Mouse (Mus musculus) brain, embryonic 14.5 days (tissue): Measurements from ENCODE around the gene Stom. TPM values are rescaled to one million over a fixed set of nuclear protein-coding genes. Genes with fewer than 3 reads are reported as not detected.

Source experiments
- DNase-seq: peaks from one replicate; pipeline ENCODE4 v3.0.0-alpha.2; 2011; ENCODE audit warnings: low read depth
- CTCF ChIP-seq: fragments of 200-500 bp; IDR thresholded peaks from 2 replicates; pipeline ENCODE4 v1.5.1; 2012; ENCODE audit warnings: inconsistent platforms, mild to moderate bottlenecking, moderate library complexity, borderline replicate concordance; ENCODE audit not compliant: insufficient read depth, insufficient read length; ENCODE audit errors: extremely low read depth
- POLR2A ChIP-seq: fragments of 200-500 bp; IDR thresholded peaks from 2 replicates; pipeline ENCODE4 v1.6.1; 2012; ENCODE audit warnings: mild to moderate bottlenecking, inconsistent platforms, borderline replicate concordance; ENCODE audit not compliant: poor library complexity, insufficient read depth, insufficient read length, severe bottlenecking; ENCODE audit errors: extremely low read depth
- polyA plus RNA-seq: library from polyadenylated mRNA; depleted of rRNA; stranded (reverse); fragments of >200 nt; gene quantifications from 2 replicates; pipeline ENCODE4 v1.2.3, GENCODE M21; 2012; rRNA removed

The Stom gene
- 8.2 and 11.6 TPM in 2 replicates for polyA plus RNA-seq

- TF ChIP-seq POLR2A (0 out of 2 replicates have a peak, but pooled peaks have one; percentile 5), CTCF (no peak)
- DNase-seq, result peak; percentile 99
Observed at GRCm38 (mm10) chr2:35336388-35337280, at the start of gene Stom. TSS of gene Stom (minus strand) at chr2:35336976.

GRCm38 (mm10) chr2:35385441-35385871 is 48.7 kb upstream of the Stom start:
- no peak for DNase-seq
- TF ChIP-seq CTCF (no peak), POLR2A (no peak)

- DNase-seq, result no peak
- TF ChIP-seq CTCF, result no peak
Observed at GRCm38 (mm10) chr2:35379306-35379705, 42.5 kb upstream of the Stom start.

- no peak for DNase-seq
- TF ChIP-seq CTCF (no peak), POLR2A (no peak)
Observed at GRCm38 (mm10) chr2:35377600-35377999, 40.8 kb upstream of the Stom start.

- peak; percentile 51 for DNase-seq
- TF ChIP-seq CTCF (peak; percentile 63; the same call in 1 of the 2 replicates), POLR2A (no peak)
Observed at GRCm38 (mm10) chr2:35373003-35373402, 36.2 kb upstream of the Stom start.

- DNase-seq, result no peak
- TF ChIP-seq POLR2A (no peak), CTCF (no peak)
Observed at GRCm38 (mm10) chr2:35370686-35371085, 33.9 kb upstream of the Stom start.

GRCm38 (mm10) chr2:35367629-35368028 is 30.9 kb upstream of the Stom start, which contains the start of gene 4930568D16Rik:
TSS of gene 4930568D16Rik (minus strand) at chr2:35367729.
- TF ChIP-seq CTCF (no peak), POLR2A (no peak)
- DNase-seq, result no peak

- DNase-seq, result peak; percentile 74
- TF ChIP-seq CTCF (peak; percentile 29; the same call in 1 of the 2 replicates), POLR2A (no peak)
Observed at GRCm38 (mm10) chr2:35349184-35349583, 12.4 kb upstream of the Stom start.

GRCm38 (mm10) chr2:35345984-35346383 is 9.2 kb upstream of the Stom start:
- TF ChIP-seq POLR2A, result no peak
- TF ChIP-seq CTCF, result no peak
- no peak for DNase-seq

- TF ChIP-seq CTCF (no peak), POLR2A (no peak)
- no peak for DNase-seq
Observed at GRCm38 (mm10) chr2:35342605-35343004, 5.8 kb upstream of the Stom start.

- no peak for DNase-seq
- no peak for TF ChIP-seq CTCF
- TF ChIP-seq POLR2A, result no peak
Observed at GRCm38 (mm10) chr2:35338707-35339106, 1.9 kb upstream of the Stom start.

- no peak for DNase-seq
- TF ChIP-seq CTCF (no peak), POLR2A (no peak)
Observed at GRCm38 (mm10) chr2:35338036-35338435, 1.3 kb upstream of the Stom start.
